ENCODE assay signal across 32 mouse cellular contexts in genomic region chr2:145150407-145150806, GRCm38 (mm10). TPM values are rescaled to one million over a fixed set of nuclear protein-coding genes. Genes with fewer than 3 reads are reported as not detected.
DNase-seq lines count a peak whose midpoint lies in the region; ATAC-seq lines count a peak whose summit lies in the region.
"Had no signal": no experiment of that assay in that cellular context is flagged by ENCODE, and none has a peak within 500 bp of the region (broad histone marks: within the 10 kb centered on the region; RNA-seq: fewer than 3 reads in every experiment).

No protein-coding gene starts in this region.

- H3K4me1 ChIP-seq in heart, embryonic 10.5 days: no peaks in the 10 kb centered on the region
- H3K4me1 ChIP-seq: embryonic facial prominence, embryonic 10.5 days; embryonic facial prominence, embryonic 13.5 days; forebrain, embryonic 12.5 days; heart, embryonic 13.5 days; hindbrain, embryonic 13.5 days had no signal

- no peak overlapping the region for H3K4me3 ChIP-seq in heart, embryonic 10.5 days
- H3K4me3 ChIP-seq: embryonic facial prominence, embryonic 10.5 days; embryonic facial prominence, embryonic 13.5 days; erythroblast, embryonic 14.5 days; forebrain, embryonic 12.5 days; heart, embryonic 13.5 days; hindbrain, embryonic 13.5 days had no signal

- H3K36me3 ChIP-seq in heart, embryonic 10.5 days: no peaks in the 10 kb centered on the region
- H3K36me3 ChIP-seq: embryonic facial prominence, embryonic 10.5 days; embryonic facial prominence, embryonic 13.5 days; forebrain, embryonic 12.5 days; G1E; heart, embryonic 13.5 days; hindbrain, embryonic 13.5 days had no signal

- peak; percentile 89 to 91 for ATAC-seq in hematopoietic stem cell, adult 5-6 weeks (replicated peaks in 1 of 2; ENCODE audit: insufficient read depth in 1 of 2, low FRiP score in 2 of 2, low TSS enrichment in 1 of 2, low read depth in 1 of 2, poor library complexity in 2 of 2, severe bottlenecking in 2 of 2)
- ATAC-seq in megakaryocyte progenitor cell, adult 5-6 weeks (replicated peaks; ENCODE audit: poor library complexity): peak; percentile 95
- ATAC-seq: forebrain, embryonic 16.5 days; hindbrain, embryonic 16.5 days; Patski had no signal

- H3K27me3 ChIP-seq in heart, embryonic 10.5 days (ENCODE audit: insufficient read depth, poor library complexity, severe bottlenecking): no peaks in the 10 kb centered on the region
- H3K27me3 ChIP-seq: embryonic facial prominence, embryonic 13.5 days; forebrain, embryonic 12.5 days; heart, embryonic 13.5 days; hindbrain, embryonic 13.5 days; Patski had no signal

- no peak overlapping the region for H3K27ac ChIP-seq in heart, embryonic 10.5 days
- H3K27ac ChIP-seq: embryonic facial prominence, embryonic 10.5 days; embryonic facial prominence, embryonic 13.5 days; forebrain, embryonic 12.5 days; heart, embryonic 13.5 days; hindbrain, embryonic 13.5 days had no signal

- peak; percentile 22 for DNase-seq in heart, adult 11 months
- no peak for DNase-seq in heart, embryonic 10.5 days (ENCODE audit: low spot score)
- peak; percentile 96 for DNase-seq in 416B (ENCODE audit: low read depth)
- no peak for DNase-seq in layer of hippocampus, postnatal 10 days (ENCODE audit: low spot score in 2 of 2)
- no peak for DNase-seq in right cerebral cortex, postnatal 25 days
- DNase-seq in ovary, postnatal 14 days (ENCODE audit: low spot score): no peak
- DNase-seq: adrenal gland, adult 2 months; adrenal gland, postnatal 14 days; B cell, adult 2 months; cerebellum, adult 11 months; cerebellum, adult 2 months; cerebellum, adult 9-11 months; cerebellum, postnatal 25 days; embryo, embryonic 11 days; gastrocnemius, postnatal 10 days; gastrocnemius, postnatal 36 days; heart, adult 18-20 months; heart, postnatal 14 days; heart, postnatal 4 days had no signal

- 80% methylated on average over 1 of the region's 1 CpGs for WGBS in heart, embryonic 10.5 days

- no peaks in the 10 kb centered on the region for H3K9me3 ChIP-seq in heart, embryonic 10.5 days
- H3K9me3 ChIP-seq: embryonic facial prominence, embryonic 10.5 days; embryonic facial prominence, embryonic 13.5 days; forebrain, embryonic 12.5 days; heart, embryonic 13.5 days; hindbrain, embryonic 13.5 days had no signal

RNA-seq across cellular contexts. Expression of gene Slc24a3, which starts 17.1 kb away (rescaled TPM):
- polyA plus RNA-seq in heart, embryonic 10.5 days (2016; fragmentation: Nextera tagmentation; extraction: Ambion mirVana): 1.4 and 2.2 TPM in 2 replicates
- 1.0 and 3.1 TPM in 2 replicates for total RNA-seq in hematopoietic stem cell, adult 5-6 weeks (2017)
- 1.5 and 2.1 TPM in 2 replicates for total RNA-seq in megakaryocyte progenitor cell, adult 5-6 weeks (2015)
- total RNA-seq in megakaryocyte progenitor cell, adult 5-6 weeks (2017): 1.4 and 1.5 TPM in 2 replicates
- total RNA-seq in layer of hippocampus, postnatal 10 days (2021): 100 to 1,000 TPM; 165 to 174 TPM
- total RNA-seq: CH12.LX had no signal
- polyA plus RNA-seq: G1E had no signal

Comparison
In these comparisons a context has a peak if more than half of its experiments do, and no peak if none do; other contexts are left out.
1. DNase-seq: peak in heart, adult 11 months (single experiment) and 416B (single experiment); none in heart, embryonic 10.5 days (single experiment), layer of hippocampus, postnatal 10 days (0 of 2), right cerebral cortex, postnatal 25 days (single experiment) and ovary, postnatal 14 days (single experiment).
2. RNA of gene Slc24a3, which starts 17.1 kb away (total RNA-seq): 165 to 174 TPM in layer of hippocampus, postnatal 10 days; 1.4 to 2.1 TPM in megakaryocyte progenitor cell, adult 5-6 weeks and 1.0 to 3.1 TPM in hematopoietic stem cell, adult 5-6 weeks; every median in the first group is over 10 times any median in the second.